Mouse (Mus musculus) embryo, embryonic 11.5 days (tissue): ENCODE data around the gene Naa40.

Experiments used
- DNase-seq: peaks from one replicate; pipeline ENCODE4 v3.0.0-alpha.2; 2012; ENCODE audit warnings: low read depth, low spot score

The Naa40 gene

GRCm38 (mm10) chr19:7240782-7241690, at the start of gene Naa40:
Gene Naa40 (minus strand): TSS chr19:7241183.
- peak; percentile 94 for DNase-seq

GRCm38 (mm10) chr19:7289767-7290166, 48.8 kb upstream of the Naa40 start:
- no peak for DNase-seq

DNA sequence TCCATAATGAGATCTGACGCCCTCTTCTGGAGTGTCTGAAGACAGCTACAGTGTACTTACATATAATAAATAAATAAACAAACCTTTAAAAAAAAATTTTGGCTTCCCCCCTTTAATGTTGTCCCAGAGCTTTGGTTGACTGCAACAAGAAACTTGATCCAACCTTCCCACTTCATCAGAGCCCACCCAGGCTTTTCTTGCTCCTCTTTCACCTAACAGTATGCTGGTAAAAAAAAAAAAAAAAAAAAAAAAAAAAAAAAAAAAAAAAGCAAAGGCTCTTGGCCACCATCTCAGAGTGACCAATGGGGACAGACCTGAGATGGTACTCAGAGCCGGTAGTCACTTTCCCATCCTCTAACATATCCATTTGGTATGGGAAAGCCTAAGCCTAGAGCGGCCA, 47.3 kb upstream of the Naa40 start:
- no peak for DNase-seq

DNA sequence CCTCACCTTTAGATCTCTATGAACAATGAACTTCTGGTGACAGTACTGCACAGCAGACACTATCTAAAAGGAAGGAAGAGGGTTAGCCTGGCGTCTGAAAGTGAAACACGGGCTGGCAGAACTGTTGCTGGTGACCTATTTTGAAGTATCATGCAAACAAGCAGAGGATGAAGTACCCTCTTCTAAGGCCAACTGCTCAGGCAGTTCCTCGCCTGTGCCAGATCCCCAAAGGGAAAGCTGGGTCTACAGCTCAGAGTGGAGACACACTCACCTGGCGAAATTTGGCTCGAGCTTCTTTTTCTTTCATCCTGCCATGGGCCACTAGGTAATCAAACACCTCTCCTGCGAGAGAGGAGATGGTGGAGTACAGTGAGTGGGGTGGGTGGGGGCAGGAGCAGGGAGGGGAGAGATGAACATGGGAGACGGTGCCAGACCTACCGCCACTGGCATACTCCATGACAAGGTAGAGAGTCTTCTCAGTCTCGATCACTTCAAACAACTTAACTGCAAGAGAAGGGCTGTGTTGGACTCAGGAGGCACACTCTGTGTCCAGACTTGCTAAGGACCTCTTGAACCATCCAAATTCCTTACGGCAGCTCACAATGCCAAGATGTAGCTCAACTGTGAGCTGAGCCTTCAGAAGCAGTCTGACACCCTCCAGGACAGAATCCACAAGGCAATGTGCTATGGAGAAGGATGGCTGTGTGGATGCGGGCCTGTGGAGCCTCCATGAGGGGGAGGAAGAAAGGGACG, 45.8 kb upstream of the Naa40 start:
- no peak for DNase-seq

DNA sequence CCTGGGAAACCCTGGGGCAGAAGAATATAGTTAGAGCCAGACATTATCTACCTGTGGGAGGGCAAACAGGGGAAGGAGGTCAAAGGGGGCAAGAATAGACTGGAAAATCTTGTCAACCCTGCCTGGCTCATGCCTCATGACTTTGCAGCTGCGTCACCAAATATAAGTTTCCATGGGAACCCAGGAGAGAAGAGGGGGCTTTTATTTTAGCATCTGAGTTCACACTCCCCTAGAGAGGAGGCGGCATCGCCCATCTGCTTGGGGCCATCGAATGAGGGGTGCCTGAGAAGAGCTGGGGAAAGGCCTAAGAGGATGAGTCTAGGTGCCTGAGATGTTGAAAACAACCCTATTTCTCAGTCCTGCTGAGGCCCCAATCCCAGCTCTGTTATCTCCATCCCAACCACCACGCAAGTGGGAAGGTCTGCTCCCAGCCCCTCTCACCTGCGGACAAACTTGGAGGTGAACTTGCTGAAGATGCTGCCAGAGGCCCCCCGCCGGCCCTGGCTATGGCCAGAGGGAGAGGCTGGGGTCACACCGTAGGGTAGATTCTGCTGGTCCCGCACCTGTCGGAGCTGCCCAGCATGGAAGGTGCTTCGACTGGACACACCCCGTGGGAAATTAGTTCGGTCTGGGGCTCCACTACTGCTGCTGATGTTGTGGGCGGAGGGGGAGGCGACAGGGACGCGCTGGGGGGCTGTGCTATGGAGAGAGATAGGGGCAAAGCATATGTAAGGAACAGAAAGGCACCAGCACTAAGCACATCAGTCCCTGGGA, 39.8 kb upstream of the Naa40 start:
- DNase-seq = no peak

DNA sequence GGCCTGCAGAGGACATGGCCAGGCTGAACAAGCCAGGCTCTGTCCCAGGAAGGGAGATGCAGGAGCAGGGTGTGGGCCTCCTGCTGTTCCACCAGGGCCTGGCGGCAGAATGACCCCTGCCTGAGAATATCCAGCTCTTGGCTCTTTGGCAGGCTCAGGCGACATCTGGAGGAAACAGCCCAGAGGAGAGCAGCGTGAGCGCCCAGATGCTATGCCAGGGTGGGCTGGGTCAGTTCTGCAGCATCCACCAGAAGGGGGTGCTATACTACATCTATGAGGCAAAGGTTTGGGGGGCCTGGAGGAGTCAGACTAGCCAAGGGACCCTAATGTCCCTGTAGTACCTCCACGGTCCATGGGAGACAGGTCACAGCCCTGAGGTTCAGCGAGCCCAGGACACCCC, 38.1 kb upstream of the Naa40 start:
- no peak for DNase-seq

GRCm38 (mm10) chr19:7278200-7278906, 37.4 kb upstream of the Naa40 start:
- DNase-seq = no peak

DNA sequence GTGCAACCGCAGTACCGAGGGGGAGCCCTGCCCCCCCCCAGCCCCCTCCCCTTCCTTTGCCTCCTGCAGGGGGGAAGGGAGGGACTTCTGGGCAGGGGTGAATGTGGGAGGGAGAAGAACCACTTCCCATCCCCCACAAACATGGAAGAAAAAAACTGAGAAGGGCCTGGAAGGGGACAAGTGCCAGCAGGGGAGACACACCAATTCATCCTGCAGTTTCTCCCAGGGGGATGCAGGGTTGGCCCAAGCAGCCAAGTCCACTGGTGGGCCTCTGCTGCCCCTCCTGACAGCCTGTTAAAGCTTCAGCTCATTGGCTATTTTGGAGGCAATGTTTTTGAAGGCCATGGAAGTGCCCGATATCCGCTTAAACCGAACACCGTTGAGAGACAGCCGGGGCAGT, 35.8 kb upstream of the Naa40 start:
- DNase-seq = no peak

DNA sequence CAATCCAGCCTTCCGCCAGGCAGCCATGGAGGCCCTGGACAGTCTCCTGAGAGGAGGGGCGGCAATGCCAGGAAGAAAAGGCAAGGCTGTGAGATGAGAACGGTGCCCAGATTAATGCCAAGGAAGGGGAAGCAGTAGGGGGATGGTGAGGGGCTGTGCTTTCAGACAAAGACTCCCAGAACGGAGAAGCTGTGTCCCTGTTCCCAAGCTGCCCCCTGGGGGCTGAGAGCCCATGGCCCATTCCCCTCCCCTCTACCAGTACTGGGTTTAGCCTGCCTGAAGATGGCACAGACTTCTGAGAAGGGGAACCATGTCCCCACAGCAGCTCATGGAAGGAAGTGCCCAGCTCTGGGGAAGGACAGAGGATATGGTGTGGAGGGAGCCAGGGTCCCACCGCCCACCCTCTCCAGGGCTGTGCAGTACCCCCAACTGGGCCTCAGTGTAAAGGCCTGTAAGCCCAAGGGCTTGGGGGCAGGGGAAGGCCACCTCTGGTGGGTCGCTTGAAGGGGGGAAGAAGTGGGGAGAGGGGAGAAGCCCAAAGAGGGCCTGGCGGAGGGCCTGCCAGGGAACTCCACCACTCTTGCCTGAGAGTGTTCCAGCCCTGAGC, 35.2 kb upstream of the Naa40 start:
- no peak for DNase-seq

DNA sequence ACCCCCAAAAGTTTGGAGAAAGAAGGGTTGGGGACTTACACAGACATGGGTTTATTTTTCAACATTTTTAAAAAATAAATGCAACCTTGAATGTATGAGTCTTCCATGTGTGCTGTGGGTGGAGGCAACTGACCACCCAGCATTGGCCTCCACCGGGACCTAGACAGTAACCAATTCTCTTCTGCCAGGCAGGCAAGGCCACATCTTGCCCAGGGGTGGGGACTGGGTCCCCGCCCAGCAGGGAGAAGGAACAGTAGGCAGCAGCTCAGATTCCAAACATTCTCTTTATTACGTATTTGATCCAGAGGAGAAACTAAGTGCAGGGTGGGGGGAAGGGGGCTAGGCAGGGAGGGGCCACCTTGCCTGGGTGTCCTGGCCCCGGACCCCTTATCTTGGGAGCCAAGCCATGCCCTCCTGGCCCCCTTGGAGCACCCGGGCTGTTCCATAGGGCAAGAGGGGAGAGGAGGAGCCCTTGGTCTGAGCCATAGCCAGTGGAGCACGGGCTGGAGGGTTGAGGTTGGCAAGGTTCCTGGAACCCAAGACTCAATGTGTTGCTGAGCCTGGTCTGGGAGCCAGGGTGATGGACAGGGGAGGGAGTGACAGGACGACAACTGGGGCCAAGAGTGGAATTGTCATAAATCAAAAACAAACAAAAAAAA, 34.3 kb upstream of the Naa40 start:
- no peak for DNase-seq

GRCm38 (mm10) chr19:7274326-7274990, 33.5 kb upstream of the Naa40 start:
- no peak for DNase-seq

DNA sequence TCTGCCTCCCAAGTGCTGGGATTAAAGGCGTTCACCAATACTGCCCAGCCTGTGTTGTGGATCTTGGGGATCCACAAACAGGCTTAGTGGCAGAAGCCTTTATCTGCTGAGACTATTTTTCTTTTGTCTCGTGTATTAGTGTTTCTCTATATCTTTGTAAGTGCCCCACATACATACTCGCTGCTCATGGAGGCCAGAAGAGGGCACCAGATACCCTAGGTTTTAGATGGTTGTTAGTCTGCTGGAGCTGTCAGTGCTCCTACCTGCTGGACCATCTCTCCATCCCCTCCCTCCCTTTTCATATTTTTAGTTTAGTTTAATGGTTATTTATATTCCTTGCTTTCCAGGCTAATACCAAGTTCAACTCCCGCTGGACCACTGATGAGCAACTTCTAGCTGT, 32.5 kb upstream of the Naa40 start:
- no peak for DNase-seq

DNA sequence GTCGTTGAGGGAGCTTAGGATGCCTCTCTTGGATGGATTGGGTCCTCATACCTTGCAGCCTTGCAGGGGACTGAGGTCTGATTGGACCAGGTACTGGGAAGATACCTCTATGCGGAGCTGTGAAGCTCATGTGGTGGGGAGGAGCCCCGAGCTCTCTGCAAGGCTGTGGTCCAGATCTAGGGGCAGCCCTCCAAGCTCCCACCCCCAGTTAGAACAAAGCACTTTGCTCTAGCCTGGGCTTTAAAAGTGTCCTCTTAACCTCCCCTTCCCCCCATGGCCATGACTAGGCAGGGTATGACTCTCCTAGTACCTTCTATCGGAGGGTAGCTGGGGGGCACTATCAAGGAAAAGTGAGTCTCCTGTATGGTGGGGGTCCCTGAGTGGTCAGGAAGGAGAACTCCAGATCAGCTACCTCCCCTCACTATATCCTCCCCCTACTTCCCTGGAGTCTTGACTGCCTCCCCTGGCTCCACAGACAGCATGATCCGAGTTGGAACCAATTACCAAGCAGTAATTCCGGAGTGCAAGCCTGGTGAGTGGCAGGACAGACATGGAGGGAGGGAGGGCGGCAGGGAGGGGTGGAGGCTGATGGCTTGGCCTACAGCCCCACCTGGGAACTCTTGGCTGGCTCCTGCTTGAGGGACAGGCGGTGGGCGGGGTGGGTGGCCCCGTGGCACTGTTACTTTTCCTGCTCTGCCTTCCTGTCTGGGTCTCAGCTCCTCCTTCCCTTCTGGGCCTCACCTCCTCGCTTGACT, 28.5 kb upstream of the Naa40 start:
- no peak for DNase-seq

- peak; percentile 77 for DNase-seq
Observed at GRCm38 (mm10) chr19:7268722-7269090, 27.7 kb upstream of the Naa40 start.

GRCm38 (mm10) chr19:7267781-7268721, 27.1 kb upstream of the Naa40 start:
- DNase-seq = no peak

DNA sequence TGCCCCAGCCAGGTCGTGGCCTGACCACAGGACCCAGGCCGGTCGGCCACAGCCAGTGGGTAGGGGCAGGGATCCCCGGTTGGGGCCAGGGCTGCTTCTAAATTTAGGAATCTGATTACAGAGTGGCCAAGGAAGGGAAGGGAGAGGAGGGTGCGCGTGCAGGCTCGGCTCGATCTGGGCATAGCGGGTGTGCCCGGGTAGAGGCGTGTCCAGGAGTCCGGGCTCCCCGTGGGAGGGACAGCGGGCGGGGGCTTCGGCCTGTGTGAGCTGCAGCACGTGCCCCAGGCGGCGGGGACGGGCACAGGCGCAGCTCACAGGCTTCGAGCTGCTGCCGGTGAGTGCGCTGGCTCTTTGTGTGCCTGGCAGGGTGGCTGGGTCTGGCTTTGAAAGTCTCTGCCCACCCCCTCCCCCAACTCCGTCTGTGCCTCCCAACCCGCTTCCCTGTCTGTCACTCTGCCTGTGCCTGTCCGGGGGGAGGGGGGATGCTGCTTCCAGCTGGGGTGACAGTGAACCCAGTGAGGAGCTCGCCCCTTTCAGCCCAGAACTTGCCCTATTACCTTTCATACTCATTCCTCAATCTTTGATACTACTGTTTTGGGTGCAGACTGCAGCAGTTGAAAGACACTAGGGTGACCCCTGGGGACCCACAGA, 26.2 kb upstream of the Naa40 start, which contains the start of gene Rcor2:
Gene Rcor2 (plus strand): TSS at position 235 of the 651 bp plus-strand sequence.
- DNase-seq = peak; percentile 63

DNA sequence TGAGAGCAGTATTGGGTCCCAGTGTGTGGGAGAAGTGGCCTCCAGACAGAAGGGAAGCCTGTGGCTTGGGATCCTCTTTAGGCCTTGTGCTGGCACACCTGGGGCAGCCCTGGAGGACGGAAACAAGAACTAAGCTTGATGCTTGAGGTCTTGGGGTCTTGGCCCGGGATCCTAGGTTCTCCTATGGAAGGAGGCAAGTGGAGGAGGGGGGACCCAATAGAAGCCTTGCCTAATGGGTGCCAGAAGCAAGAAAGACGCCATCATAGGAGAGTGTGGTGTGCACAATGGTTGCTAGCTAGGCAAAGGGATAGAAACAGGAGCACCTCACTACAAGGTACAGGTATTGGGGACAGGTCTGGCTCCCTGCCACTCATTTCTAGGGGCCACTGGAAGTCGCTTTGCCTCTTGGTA, 25.4 kb upstream of the Naa40 start:
- DNase-seq = no peak
